Mouse (Mus musculus) hindbrain, embryonic 16.5 days (tissue): ENCODE results near the gene March6. TPM values are rescaled to one million over a fixed set of nuclear protein-coding genes. Genes with fewer than 3 reads are reported as not detected.

Source experiments
- ATAC-seq: fragments of 200-750 bp; cut with Nextera tagmentation; 2 replicates; pipeline ENCODE4 v1.8.0; 2017; ENCODE audit warnings: moderate TSS enrichment, moderate library complexity
- H3K27ac ChIP-seq: fragments of 300-500 bp; sonication (generic); 2 replicates; pipeline ENCODE4 v1.5.1; 2014; ENCODE audit warnings: low read depth, mild to moderate bottlenecking, control low read depth, low read length, moderate library complexity
- H3K27me3 ChIP-seq: fragments of 300-500 bp; sonication (generic); replicated peaks from 2 replicates; pipeline ENCODE4 v1.6.1; 2014; ENCODE audit warnings: low read length; ENCODE audit not compliant: control insufficient read depth, insufficient read depth
- H3K36me3 ChIP-seq: fragments of 300-500 bp; sonication (generic); 2 replicates; pipeline ENCODE4 v1.6.1; 2014; ENCODE audit warnings: mild to moderate bottlenecking, low read length, moderate library complexity, mixed read lengths; ENCODE audit not compliant: control insufficient read depth, insufficient read depth
- H3K4me1 ChIP-seq: fragments of 300-500 bp; sonication (generic); 2 replicates; pipeline ENCODE4 v1.6.1; 2014; ENCODE audit warnings: low read depth, low read length; ENCODE audit not compliant: control insufficient read depth, insufficient read depth
- H3K4me2 ChIP-seq: fragments of 300-500 bp; sonication (generic); 2 replicates; pipeline ENCODE4 v1.6.1; 2014; ENCODE audit warnings: mild to moderate bottlenecking, low read length, control low read depth, moderate library complexity
- H3K4me3 ChIP-seq: fragments of 300-500 bp; sonication (generic); 2 replicates; pipeline ENCODE4 v1.5.1; 2014; ENCODE audit warnings: mild to moderate bottlenecking, low read length, control low read depth, moderate library complexity
- H3K9ac ChIP-seq: fragments of 300-500 bp; sonication (generic); 2 replicates; pipeline ENCODE4 v1.6.1; 2014; ENCODE audit warnings: low read depth, mild to moderate bottlenecking, control low read depth, low read length, moderate library complexity
- H3K9me3 ChIP-seq: fragments of 300-500 bp; sonication (generic); 2 replicates; pipeline ENCODE4 v1.6.1; 2014; ENCODE audit warnings: mild to moderate bottlenecking, low read length, moderate library complexity; ENCODE audit not compliant: control insufficient read depth
- WGBS: fragments of 180-500 bp; shearing (Covaris S2); extraction: QIAGEN DNeasy Blood & Tissue Kit; methylation state at CpG from one replicate; pipeline ENCODE4 v1.1.7; 2014; 5-methylcytosine and 5-hydroxymethylcytosine counted together
- polyA plus RNA-seq: library from polyadenylated mRNA; unstranded; fragments of >200 nt; fragmentation: Nextera tagmentation; extraction: Ambion mirVana; gene quantifications from 2 replicates; pipeline ENCODE4 v1.2.1, GENCODE M21; 2015

March6 gene
- polyA plus RNA-seq, 1 experiment from 2014 or later = 68.3 TPM

DNA sequence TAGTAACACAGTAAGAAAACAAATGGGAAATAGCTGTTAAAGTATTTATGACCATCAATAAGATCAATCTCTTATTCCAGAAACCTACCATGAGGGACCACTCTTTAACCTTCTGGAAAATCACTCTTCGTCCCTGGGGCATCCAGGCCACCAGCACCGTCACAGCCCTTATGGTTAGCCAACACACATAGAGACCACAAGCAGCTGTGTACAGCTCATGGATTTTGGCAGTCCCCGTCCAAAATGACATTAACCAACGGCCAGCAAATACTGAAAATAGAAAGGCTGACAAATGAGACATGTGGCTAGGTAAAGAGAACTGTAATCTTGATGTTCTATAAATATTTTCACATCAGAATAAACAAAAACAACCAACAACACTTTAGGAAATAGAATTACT lies 59.3 kb downstream of the March6 start:
- peaks cover 13% of the 10 kb centered on the region; the same call in 1 of the 2 replicates for H3K36me3 ChIP-seq
- no peaks in the 10 kb centered on the region for H3K4me1 ChIP-seq
- H3K4me3 ChIP-seq = no peak overlapping the region
- no peak overlapping the region for H3K4me2 ChIP-seq
- no peaks in the 10 kb centered on the region for H3K27me3 ChIP-seq
- no peak overlapping the region for H3K27ac ChIP-seq
- 88% methylated on average over 4 of the region's 4 CpGs for WGBS
- no peaks in the 10 kb centered on the region for H3K9me3 ChIP-seq
- no peak overlapping the region for H3K9ac ChIP-seq
- ATAC-seq = no peak

DNA sequence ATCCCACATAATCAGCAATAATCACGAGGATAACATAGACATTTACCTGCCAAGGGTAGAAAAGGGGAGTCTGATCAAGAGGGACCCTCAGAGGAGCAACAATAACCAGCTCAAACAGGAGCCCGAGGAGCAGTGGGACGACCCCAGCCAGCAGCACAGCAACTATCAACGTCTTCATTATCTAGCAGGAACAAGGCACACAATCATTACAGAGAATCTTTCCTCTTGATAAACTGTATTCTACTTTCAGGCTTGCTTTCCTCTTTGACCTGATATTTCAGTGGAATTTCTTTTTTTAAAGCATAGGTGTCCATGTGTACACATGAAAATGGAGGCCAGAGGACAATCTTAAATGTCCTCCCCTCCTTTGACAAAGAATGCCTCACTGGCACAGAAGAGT lies 61.4 kb downstream of the March6 start:
- Histone ChIP-seq H3K27me3 (no peaks in the 10 kb centered on the region), H3K4me1 (no peaks in the 10 kb centered on the region), H3K9ac (no peak overlapping the region), H3K27ac (no peak overlapping the region), H3K36me3 (peaks cover 16% of the 10 kb centered on the region; the same call in 1 of the 2 replicates), H3K4me3 (no peak overlapping the region), H3K4me2 (no peak overlapping the region), H3K9me3 (no peaks in the 10 kb centered on the region)
- WGBS = 80% methylated on average over 4 of the region's 4 CpGs
- ATAC-seq = no peak

DNA sequence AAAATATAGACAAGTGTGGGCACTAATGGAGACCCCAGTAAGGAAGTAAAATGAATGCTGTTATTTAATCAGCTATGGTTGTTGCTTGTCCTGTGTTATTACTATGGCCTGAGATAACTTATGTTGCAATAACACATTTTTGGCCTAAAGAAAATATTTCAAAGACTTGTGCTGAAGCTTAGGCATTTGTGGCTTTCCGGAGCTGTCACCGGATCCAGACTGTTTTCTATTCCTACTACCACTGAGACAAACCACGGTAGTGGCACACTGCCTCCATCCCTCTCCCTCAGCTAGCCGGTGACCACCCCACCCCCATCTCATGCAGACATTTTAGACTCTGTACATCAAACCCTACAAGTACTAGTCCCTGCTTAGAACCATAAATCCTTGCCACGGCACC lies 62.0 kb downstream of the March6 start:
- Histone ChIP-seq H3K9ac (no peak overlapping the region), H3K4me3 (no peak overlapping the region), H3K4me2 (no peak overlapping the region), H3K4me1 (no peaks in the 10 kb centered on the region), H3K9me3 (no peaks in the 10 kb centered on the region), H3K27ac (no peak overlapping the region), H3K27me3 (no peaks in the 10 kb centered on the region), H3K36me3 (peaks cover 18% of the 10 kb centered on the region; the same call in 1 of the 2 replicates)
- WGBS = 88% methylated on average over 5 of the region's 5 CpGs
- ATAC-seq = no peak

DNA sequence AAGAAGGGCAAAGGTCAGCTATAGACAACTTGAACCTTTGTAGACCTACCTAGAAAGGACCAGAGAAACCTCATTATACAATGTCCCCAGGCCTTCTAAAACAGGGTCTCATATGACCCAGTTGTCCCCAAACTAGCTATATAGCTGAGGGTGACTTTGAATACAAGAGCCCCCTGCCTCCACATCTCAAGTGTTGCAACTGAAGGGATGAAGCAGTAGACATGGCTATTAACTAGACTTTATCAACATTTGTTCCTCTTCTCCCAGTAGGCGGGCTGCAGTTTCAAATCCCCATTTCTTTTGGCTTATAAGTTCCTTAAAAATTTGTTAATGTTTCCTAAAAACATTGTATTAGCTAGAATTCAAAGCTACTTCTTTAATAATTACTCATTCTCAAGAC lies 64.1 kb downstream of the March6 start:
- peaks cover 34% of the 10 kb centered on the region for H3K36me3 ChIP-seq

DNA sequence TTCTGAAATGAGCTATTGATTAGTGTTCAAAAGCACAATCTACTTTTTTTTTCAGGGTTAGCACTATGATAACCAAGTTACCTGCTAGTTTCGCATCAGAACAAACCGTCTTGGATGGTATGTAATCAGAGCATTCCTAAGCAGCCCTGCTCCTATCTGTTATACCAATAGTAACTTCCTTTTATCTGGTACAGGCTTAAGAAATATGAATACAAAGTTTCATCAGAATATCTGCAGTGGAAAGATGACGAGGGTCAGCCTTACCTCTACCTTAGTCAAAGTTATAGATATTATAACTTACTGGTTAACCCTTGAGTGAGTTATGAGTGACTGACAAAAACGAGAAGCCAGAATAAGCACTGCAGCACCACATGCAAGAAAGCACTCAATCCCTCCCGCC lies 64.6 kb downstream of the March6 start:
- H3K27me3 ChIP-seq = no peaks in the 10 kb centered on the region
- no peaks in the 10 kb centered on the region for H3K9me3 ChIP-seq
- H3K4me2 ChIP-seq = no peak overlapping the region
- H3K4me3 ChIP-seq = no peak overlapping the region
- no peak overlapping the region for H3K9ac ChIP-seq
- WGBS = 94% methylated on average over 5 of the region's 5 CpGs
- H3K27ac ChIP-seq = no peak overlapping the region
- peaks cover 36% of the 10 kb centered on the region for H3K36me3 ChIP-seq
- no peaks in the 10 kb centered on the region for H3K4me1 ChIP-seq
- ATAC-seq = no peak

More for the DNA sequence above, 64.1 kb downstream of the March6 start:
- no peak overlapping the region for H3K4me2 ChIP-seq
- no peak overlapping the region for H3K4me3 ChIP-seq
- WGBS = 93% methylated on average over 1 of the region's 1 CpGs
- H3K27me3 ChIP-seq = no peaks in the 10 kb centered on the region
- no peaks in the 10 kb centered on the region for H3K9me3 ChIP-seq
- no peak for ATAC-seq
- H3K4me1 ChIP-seq = no peaks in the 10 kb centered on the region
- H3K9ac ChIP-seq = no peak overlapping the region
- H3K27ac ChIP-seq = no peak overlapping the region

DNA sequence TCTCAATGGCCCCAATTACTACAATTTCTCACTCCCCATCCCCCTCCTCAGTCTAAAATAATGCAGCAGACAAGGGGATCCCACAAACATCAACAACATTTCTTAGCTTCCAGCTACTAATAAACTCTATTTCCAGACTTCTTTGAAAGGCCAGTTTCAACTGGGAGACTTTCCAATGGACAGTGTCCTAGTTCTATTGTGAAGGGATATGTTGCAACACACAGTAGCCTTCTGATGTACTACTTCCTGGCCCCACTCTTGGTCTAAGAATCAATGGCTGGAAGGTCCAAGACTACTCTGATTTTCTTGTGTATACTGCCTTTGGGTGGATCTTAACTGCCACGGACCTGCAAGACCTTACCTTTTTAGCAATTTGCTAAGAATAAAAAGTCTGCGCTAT lies 65.0 kb downstream of the March6 start:
- ATAC-seq = no peak
- Histone ChIP-seq H3K9me3 (no peaks in the 10 kb centered on the region), H3K36me3 (peaks cover 41% of the 10 kb centered on the region), H3K4me1 (no peaks in the 10 kb centered on the region), H3K4me2 (no peak overlapping the region), H3K27me3 (no peaks in the 10 kb centered on the region), H3K4me3 (no peak overlapping the region), H3K27ac (no peak overlapping the region), H3K9ac (no peak overlapping the region)
- WGBS = 97% methylated on average over 2 of the region's 2 CpGs

DNA sequence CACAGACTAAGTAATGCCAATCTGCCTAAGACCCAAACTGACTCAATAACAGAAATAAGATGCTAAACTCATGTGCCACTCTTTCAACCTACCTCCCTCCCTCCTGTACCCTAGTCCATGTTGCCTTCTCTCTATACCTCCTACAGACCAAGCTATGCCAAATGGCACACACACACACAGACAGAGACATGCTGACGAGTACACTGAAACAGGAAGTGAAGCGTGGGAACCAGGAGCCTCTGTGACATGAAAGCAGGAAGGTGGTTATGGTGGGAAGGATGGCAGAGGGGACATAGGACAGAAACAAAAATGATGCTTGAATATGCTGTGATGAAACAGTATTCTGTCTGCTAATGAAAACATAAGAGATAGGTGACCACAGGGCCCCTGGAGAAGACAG lies 70.3 kb downstream of the March6 start:
- Histone ChIP-seq H3K4me1 (no peaks in the 10 kb centered on the region), H3K27ac (no peak overlapping the region), H3K9ac (no peak overlapping the region), H3K27me3 (no peaks in the 10 kb centered on the region), H3K9me3 (no peaks in the 10 kb centered on the region), H3K4me3 (no peak overlapping the region), H3K36me3 (peaks cover 53% of the 10 kb centered on the region), H3K4me2 (no peak overlapping the region)
- WGBS = 91% methylated on average over 2 of the region's 2 CpGs
- ATAC-seq = no peak

DNA sequence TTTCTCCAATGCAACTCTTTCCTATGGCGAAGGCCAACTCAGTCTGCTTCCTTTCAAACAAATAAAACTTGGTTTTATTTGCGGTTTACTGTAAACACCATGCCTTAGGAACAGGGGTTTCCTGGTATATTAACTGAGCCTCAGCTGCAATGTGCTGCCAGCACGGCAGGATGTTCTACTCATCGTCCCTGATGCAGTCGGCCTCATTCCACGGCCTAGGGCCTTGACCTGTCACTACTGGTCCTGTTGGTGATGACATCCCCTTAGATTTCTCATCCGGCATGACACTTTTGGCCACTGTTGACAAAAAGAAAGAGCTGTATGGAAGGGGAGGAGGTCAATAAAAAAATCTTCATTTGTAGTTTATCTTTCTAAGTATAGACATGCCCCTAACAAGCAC lies 72.8 kb downstream of the March6 start:
- Histone ChIP-seq H3K4me1 (no peaks in the 10 kb centered on the region), H3K27ac (no peak overlapping the region), H3K36me3 (peaks cover 40% of the 10 kb centered on the region), H3K9ac (no peak overlapping the region), H3K4me3 (no peak overlapping the region), H3K9me3 (no peaks in the 10 kb centered on the region), H3K4me2 (no peak overlapping the region), H3K27me3 (no peaks in the 10 kb centered on the region)
- ATAC-seq = no peak
- 86% methylated on average over 7 of the region's 7 CpGs for WGBS

DNA sequence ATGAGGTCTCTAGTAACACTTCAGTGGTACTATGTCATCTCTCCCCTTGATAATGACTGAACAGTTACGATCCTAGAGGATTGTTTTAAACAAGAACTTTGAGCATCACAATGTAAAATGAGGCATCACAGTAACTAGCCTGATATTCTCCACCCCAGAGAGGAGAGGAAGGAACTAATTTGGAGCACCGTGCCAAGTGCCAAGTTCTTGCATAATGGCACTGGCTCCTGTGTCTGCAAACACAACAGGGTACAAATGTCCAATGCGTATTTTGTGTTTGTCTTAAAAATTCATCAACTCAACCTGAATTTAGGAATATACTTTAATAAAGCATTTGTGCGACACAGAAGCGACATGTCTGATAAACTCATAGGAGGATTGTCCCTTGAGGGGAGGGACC lies 74.5 kb downstream of the March6 start:
- Histone ChIP-seq H3K4me2 (no peak overlapping the region), H3K4me1 (no peaks in the 10 kb centered on the region; the same call in 1 of the 2 replicates), H3K9me3 (no peaks in the 10 kb centered on the region), H3K27me3 (no peaks in the 10 kb centered on the region), H3K4me3 (no peak overlapping the region), H3K9ac (no peak overlapping the region), H3K27ac (no peak overlapping the region), H3K36me3 (peaks cover 28% of the 10 kb centered on the region)
- WGBS = 88% methylated on average over 5 of the region's 5 CpGs
- no peak for ATAC-seq

DNA sequence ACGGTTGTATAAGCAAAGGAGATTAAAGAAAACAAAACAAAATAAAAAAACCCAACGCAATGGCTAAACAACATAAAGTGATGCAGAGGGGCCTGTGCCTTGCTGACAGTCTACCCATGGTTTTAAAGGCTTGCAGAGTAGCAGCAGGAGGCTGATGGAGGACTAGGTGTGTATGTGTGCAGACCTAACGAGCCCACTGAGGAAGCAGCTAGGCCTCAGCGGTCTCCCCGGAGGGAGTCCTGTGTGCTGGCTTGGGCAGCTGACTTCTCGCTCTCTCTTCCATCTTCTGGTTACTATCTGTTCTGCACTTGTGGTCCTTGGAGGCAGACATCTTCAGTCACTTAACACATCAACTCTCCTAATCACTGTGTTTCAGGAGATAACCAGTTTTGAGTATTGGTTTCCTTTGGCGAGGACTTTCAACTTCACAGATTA lies 76.0 kb downstream of the March6 start:
- H3K27ac ChIP-seq = no peak overlapping the region
- no peak for ATAC-seq
- peaks cover 14% of the 10 kb centered on the region for H3K36me3 ChIP-seq
- H3K4me2 ChIP-seq = no peak overlapping the region
- H3K4me1 ChIP-seq = no peaks in the 10 kb centered on the region; the same call in 1 of the 2 replicates
- H3K9ac ChIP-seq = no peak overlapping the region
- no peak overlapping the region for H3K4me3 ChIP-seq
- no peaks in the 10 kb centered on the region for H3K27me3 ChIP-seq
- H3K9me3 ChIP-seq = no peaks in the 10 kb centered on the region
- whole genome bisulfite sequencing = 80% methylated on average over 7 of the region's 7 CpGs
